Mouse (Mus musculus) thymus, postnatal 4 days (tissue): ENCODE results near the gene Tnnt2.

Experiments used
- DNase-seq: peaks from one replicate; pipeline ENCODE4 v3.0.0; 2021

Gene Tnnt2

DNA sequence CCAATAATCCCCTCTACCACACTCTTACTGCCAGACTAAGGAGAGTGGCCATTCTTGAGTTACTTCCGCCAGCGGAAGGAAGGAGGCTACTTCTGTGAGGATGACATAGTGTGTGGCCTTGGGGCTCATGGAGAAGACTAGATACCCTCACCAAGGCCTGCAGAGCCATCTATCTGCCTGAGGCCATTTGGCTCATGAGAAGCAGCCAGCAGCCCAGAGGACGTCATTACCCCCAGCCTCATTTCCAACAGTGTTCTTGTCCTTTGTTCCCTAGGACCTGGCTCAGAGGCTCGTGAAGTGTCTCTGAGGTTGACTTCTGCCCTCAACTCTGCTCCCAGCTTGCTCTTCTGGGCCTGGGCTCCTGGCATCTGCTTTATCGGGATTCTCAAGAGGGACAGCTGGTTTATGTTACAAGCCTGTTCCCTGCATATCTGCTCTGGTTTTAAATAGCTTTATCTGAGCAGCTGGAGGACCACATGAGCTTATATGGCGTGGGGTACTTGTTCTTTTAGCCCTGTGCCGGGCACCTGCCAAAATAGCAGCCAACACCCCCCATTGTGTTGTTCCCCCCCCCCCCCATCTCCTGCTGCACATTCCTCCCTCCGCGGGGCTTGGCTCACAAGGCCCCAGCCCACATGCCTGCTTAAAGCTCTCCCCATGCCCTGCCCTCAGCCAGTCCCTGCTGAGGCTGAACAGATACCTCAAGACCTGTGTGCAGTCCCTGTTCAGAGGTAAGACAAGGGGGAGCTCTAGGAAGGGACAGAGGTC is at the start of gene Tnnt2:
Tnnt2 (plus strand) TSS at position 639 of the 768 bp plus-strand sequence.
- no peak for DNase-seq

DNA sequence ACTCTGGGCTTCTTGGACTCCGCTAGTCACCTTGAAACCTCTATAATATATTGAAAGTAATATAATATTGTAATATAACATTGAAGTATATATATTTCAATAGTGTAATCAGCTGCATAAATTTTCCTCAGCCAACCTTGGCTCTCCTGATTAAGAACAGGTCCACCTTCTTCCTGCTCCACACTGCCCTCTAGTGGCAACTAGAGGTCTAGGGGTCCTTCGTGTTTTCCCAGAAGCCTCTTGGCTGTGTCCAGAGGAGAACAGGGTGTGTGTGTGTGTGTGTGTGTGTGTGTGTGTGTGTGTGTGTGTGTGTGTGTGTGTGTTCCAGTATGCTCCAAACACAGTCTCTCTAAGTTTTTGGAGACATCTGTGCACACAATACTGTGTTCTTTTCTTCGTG is 48.4 kb upstream of the Tnnt2 start:
- DNase-seq: peak; percentile 87

DNA sequence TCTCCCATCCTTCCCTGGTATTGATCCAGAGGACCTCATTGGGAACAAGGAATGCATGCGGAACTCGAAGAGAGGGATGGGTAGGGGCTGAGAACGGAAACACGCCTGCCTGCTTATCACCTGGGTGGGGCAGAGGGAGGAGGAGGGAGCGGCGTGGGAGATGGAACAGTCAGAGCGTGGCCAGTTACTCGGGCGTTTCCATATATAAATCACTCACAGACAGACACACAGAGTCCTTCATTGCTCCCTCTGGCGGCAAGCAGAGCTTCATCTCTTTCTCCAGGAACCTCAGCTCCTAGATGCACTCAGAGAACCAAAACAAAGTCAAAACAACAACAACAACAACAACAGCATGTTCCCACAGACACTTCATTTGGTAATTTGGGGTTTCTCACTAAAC is 47.4 kb upstream of the Tnnt2 start:
- peak; percentile 78 for DNase-seq

DNA sequence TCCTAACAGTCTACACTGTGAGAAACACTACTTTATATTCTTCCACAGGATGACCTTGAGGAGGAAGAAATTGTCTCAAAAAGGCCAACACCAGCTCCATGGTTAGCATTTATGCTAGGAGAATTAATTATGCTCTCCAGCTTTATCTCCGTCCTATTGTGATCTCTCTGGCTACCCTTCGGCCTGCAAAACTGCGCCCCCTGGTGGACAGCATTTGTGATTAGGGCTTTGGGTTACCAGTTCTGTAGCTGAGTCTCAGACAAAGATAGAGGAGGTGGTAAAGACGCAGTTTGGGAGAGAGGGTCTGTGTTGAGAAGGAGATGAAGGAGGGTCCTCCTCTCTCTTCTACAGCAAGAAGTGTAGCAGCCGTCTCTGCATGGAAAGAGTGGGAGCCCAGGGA is 46.3 kb upstream of the Tnnt2 start:
- DNase-seq: peak; percentile 93

DNA sequence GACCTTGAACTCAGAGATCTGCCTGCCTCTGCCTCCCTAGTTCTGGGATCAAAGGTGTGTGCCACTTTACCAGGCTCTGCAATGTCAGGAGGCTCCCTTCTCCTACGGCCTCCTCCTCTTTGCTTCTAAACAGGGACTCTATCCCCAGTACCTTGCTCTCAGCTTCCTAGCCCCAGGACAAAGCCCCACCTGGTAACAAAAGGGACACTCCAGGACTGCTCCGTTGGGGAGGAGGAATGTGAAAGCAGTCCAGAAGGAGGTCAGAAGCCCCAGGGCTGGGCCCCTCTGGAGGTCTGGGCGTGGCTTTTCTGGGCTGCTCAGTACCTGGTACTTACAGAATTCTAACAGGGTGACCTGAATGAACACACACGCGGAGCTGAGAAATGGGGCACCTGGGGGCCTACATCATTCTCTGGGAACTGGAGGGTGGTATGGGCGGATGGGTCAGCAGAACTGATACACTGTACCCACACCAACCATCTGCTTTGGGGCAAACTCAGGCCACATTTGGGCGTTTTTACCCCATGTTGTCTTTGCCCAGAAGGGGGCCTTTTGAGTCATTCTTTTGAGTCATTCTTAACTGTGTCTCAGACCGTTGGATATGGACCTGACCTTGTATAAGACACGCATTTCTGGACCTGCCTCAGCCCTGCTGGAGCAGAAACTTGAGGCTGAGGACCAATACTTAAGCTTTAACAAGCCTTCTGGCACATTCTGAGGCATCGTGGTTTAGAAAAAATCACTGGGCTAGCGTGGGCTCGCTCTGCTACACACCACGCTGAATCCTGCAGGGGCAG is 43.8 kb upstream of the Tnnt2 start:
- DNase-seq: no peak

DNA sequence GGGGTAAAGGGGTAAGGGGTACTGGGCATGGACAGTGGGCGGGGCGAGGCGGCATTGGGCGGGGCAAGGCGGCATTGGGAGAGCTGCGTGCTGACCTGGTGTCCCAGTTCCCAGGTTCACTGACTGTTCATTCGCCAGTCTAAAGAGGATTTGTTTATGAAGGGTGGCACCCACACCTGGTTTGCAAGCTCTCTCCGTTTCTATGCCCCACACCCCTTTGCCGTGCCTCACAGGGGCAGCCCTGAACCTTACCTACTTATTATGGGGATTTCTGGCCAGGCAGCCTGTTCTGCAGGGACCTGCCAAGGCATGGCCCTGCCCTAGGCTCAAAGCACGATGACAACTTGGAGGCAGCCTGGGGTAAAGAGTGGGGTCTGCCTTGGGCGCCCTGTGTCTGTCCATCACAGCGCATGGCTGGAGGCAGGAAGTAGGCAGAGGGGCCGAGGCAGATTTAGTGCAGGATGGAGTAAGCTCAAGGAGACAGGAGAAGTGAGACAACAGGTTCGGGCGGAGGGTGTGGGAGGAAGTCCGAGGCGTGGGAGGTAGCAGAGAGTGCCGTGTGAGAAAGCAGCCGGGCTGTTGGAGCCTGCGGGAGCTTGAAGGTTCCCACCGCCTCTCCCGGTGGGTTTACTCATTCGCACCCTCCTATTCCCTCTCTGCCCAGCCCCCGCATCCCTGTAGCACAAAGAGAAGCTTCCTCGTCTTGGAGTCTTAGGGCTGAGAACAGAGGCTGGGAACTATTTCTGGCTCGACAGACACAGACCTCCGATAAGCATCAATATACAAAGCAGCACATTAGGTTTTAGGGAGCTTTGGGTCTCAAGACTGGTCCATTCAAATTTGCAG is 42.6 kb upstream of the Tnnt2 start:
- peak; percentile 59 for DNase-seq

DNA sequence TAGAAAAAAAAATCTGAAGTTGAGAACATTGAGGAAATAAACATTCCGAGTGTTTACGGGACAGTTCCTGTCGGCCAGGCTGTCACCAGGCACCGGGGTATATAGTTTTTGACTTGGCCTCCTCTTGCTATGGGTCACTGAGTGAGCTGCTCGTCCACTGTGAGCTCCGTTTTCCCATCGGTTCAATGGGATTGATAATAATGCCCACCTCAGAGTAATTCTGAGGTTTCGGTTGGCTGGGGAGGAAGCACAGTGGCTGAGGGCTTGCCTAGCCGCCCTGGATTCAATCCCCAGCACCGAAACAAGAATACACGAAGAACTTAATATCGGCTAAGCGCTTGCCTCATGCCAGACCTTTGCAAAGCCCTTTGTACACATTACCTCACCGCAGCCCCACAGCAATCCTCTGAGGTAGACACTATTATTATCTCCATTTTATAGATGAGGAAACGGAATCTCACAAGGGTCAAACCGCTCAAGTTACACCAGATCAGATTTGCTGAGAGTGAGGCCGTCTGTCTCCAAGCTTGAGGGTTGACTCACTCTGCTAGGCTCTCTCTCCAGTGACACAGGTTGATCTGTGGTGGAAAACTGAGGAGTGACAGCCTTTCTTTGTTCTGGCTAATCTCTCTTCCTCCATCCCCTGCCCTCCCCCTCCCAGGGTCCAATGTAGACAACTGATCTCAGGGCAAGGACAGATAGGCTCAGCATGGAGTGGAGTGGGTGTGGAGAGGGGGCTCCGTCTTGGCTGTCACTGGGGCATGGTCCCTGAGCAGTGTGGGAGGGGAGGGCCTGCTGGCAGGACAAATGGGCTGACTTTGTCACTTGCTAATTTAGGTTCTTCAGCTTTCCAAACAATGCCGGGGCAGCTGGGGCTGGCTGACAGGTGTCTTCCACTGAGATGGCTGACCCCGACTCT is 41.7 kb upstream of the Tnnt2 start:
- no peak for DNase-seq

DNA sequence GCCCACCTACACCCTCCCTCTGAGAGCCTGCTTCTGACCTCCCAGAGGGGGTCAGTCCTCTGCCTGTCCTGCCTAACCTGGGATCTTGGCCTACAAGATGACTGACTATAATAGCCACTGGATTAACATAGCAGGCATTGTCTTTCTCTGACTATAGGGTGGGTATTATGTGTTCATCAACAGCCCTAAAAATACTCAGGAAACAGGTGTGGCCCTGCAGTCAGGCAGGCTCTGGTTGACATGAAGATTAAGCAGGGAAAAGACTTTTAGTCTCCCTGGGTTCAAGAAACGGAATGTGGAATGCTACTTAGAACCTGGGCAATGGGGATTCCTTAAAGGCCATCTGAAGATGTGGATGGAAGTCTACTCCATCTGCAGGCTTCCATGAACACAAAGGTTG is 37.7 kb upstream of the Tnnt2 start:
- DNase-seq: no peak

DNA sequence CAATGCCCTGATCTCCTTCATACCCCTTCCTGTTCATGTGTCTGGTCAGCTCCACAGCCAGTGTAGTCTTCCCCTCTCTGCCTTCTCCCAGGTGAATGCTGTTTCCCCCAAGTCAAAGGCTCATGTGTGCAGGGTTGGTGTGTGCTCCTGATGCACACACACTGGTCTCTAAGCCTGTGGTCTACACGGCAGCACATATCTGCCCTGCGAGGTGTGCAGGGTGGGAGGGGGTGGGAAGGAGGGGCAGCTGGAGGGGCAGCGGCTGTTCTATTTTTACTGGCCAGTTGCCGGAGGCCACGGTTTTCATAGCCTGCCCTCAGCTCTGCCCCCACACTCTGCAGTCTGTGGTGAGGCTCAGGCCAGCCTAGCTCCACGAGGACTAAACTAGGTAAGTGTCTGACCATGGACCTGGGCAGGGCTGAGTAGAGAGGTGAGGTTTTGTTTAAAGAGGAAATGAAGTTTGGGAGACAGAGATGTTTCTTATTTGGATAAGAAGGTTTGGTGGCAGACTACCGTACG is 37.0 kb upstream of the Tnnt2 start:
- no peak for DNase-seq

DNA sequence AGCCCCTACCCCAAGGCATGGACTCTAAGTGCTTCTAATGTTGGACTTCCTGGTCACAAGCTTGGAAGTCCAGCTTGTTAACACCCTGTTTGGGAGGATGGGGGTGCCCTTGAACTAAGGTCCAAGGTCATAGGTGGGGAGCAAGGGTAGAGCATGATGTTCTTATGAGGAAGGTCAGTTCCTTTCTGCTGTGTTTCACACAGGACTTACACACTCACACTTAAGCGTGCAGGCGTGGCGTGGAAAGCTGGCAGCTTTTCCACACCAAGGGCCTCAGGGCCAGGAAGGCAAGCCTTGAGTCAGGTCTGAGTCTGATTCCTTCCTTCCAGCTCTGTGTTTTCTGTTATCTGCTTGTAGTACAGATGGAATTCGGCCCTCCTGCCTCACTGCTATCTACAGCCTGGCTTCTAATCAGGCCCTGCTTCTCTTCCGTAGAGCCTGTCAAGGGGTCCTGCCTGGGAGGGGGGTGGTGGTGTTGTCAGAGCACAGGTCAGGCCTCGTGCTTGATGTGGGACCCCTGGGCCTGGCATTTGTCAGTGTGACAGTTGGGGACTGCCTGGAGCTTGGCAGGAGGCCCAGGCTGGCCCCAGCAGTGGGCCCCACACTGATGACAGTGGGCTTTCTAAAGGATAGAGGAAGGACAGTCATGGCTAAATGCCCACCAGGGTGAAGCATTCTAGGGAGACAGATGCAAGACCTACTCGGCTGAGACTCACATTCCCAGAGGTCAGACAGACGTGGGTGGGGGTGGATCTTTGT is 35.8 kb upstream of the Tnnt2 start:
- DNase-seq: no peak

DNA sequence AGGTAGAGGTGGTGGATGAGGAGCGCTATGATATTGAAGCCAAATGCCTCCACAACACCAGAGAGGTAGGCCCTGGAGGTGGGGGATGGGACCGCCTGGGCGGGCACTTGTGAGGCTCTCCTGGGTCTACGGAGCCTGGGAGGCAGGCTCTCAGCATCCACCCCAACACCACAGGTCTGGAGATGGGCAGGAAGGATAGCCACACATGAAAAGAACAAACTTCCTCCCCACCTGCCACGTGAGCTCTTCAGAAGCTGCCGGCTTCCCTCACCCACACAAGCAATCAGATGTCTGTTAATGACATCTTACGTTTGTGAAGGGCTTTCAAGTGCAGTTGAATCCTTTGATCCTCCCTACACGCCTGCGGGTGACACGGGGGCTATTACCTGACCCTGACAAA is 28.6 kb upstream of the Tnnt2 start:
- peak; percentile 68 for DNase-seq

DNA sequence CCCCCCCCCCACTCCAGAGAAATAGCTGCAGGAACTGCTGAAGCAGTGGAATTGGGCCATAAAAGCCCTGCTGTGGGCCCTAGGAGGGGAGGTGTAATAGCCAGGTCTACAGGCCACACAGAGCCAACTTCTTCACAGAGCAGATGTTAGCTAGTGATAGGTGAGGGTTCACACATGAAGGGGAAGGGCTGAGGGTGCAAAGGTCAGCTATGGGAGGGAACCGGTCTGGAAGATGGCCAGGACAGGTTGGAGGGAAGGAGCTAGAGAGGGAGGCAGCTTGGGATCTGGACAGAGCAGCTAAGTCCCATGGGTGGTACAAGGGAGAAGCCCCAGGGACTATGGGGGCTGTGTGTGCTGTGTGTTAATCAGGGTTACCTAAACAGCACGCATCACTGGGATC is 26.0 kb upstream of the Tnnt2 start:
- no peak for DNase-seq

DNA sequence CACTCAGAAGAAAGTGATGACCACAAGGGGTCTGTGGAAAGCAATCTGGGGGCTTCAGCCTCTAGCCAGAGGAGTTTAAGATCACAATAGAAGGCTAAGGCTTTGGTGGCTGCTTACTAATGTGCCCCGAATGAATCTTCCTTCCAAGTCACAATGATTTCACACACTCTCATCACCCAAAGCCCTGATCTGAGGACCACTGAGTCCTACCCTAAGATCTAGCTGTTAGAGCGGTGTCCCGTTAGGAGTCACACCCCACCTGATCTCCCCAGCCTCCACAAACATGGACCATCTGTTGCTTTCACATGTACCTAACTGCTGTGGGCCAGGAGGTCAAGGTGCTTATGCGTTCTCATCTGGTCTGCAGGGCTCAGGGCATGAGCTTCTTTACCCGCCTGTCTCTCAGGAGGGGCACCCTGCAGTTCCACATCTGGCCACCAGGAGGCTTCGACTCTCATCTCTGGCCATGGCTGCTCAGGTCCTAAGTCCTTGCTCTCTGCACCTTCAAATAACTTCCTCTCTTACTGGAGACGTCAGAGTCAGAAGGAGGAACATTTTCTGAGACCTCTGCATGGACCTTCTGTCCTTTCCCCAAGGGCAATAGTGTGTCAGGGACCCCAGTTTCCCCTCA is 25.0 kb upstream of the Tnnt2 start:
- DNase-seq: peak; percentile 96

DNA sequence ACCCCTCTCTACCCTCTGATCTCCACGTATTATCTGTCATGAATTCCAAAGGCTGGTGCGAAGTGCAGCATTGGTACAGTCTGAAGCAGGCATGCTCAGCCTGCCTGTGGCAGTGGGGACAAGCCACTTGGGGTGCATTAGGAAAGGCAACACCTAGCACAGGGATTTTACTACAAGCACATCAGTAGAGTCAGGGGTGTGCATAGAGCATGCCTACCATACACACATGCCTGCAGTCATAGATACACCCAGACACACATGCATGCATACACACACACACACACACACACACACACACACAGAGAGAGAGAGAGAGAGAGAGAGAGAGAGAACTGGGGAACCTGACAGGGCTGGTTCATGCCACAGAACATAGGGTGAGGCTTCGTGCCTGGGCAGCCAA is 23.9 kb upstream of the Tnnt2 start:
- DNase-seq: no peak

DNA sequence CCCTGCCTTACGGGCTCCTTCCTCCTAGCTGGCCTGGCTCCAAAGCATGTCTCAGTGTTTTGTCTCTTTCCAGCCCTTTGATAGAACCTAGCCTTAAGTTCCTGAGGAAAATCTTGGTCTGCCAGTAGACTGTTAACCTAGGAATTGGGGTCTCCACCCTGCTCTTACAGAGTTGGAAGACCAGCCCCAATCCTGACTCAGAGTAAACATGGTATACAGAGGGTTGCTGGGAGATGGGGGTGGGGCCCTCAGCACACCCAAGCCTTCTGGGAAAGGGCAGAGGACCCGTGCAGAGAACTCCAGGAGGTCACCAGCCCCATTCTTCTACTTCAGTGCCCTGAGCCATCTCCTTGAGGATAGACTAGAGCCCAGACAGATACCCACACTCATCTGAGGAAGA is 23.5 kb upstream of the Tnnt2 start:
- DNase-seq: no peak

DNA sequence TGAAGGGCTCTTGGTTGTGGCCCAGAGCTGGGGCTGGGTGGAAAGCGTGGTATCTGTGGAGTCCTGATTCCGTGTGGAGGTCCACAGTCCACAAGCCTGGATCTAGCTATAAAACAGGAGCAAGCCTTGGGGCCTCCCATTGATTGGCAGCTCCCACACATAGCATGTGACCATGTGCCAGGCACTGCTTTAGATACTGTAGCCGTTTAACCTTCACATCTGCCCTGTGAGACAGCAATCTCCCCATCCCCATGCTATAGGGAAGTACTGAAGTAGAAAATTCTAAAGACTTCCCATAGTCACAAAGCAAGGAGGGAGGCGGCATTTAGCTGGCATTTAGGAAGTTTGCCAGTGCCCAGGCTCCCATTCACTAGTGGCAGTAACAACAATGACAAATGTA is 23.1 kb upstream of the Tnnt2 start:
- DNase-seq: no peak

DNA sequence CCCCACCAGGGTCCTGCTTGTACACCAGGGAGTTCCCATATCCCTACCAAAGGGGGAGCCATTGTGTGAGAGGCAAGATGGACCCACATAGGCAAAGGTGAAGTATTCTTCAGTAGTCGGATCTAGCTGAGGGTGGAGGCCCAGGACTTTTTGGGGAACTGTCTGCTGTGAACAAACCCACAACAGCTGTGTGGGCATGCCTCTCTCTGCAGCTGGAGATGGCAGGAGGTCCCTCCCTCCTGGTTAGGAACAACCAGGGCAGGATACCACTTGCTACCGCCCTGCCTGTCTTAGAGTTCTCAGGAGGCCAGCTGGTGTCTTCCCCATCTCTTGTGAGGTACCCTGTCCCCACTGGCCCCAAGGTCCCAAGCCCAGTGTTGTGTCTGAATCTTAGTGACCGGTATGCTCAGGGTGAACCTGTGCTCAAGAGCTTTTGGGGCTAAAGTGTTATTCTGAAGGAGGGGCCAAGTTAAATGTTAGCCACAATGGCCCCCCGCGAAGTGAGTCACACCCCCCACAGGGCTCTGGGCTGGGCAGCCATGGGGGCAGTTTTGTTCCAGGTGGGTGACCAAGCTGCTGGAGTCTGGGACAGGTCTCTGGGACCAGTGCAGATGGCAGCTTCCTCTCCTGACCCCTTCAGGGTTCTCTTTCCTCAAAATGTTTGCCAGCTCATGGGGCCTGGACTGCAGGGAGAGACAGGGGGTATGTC is 22.3 kb upstream of the Tnnt2 start:
- DNase-seq: peak; percentile 63

DNA sequence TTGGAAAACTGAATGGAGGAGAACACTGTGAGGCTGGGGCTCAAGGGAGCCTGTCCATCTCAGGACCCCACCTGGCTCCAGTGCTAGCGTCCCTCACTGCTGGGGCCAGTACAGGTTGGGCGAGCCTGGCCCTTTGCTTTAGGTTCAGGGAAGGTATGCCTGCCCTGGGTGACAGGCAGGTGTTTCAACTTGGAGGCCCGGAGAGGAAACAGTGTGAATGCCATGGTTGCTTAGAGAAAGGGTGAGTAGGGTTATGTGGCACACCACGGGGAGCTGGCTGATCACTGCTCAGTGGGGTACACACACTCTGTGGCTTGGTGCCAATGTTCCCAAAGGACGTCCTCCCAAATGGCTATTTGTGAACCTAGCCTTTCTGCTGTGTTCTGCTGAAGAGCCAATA is 21.6 kb upstream of the Tnnt2 start:
- peak; percentile 51 for DNase-seq

DNA sequence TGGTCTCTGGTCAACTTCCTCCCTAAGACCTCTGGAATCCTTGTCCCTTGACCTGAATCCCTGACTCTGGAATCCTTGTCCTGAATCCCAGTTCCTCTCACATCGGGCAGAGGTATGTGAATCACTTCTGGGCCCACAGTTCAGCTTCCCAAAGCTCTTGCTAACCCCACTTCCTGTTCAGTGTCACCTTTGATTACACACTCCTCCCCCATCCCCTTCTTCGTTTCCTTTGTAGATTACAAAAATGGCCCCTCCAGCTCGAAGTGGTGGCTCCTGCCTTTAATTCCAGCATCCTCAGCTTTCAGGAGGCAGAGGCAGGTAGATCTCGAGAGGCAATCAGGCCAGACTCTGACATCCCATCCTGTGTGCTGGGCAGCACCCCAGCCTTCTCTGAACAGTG is 18.6 kb upstream of the Tnnt2 start:
- DNase-seq: no peak

DNA sequence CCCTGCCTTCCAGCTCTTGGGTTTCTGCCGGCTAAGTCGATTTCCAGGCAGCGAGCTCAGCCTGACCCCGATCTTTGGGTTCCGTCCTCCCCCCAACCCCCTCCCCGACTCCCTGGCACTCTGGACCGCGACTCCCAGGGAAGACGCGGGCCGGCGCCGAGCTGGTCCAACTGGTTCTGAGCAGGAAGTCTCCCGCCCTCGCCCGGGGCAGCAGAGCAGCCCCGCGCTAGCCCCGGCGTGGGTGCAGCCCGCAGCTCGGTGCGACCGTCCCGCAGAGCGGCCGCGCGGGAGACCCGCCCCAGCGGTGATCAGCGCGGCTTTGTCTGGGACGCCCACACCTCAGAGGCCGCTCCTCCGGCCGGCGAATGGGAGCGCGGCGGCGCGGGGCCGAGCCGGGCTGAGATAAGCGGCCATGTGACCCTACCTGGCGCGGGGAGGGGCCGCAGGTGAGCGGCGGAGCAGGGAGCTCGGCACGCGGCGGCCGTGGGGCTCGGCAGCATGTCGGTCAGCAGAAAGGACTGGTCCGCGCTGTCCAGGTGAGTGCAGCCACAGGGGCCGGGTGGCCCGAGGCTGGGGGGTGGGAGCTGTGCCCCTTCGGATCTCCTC is 17.6 kb upstream of the Tnnt2 start, which contains the start of gene Lad1:
Lad1 (plus strand) TSS at position 118 of the 606 bp plus-strand sequence.
- DNase-seq: peak; percentile 48
